Mouse (Mus musculus) gastrocnemius, adult 8-10 months (tissue): ENCODE measurements around the gene Ankrd39. TPM values are rescaled to one million over a fixed set of nuclear protein-coding genes. Genes with fewer than 3 reads are reported as not detected.

Source experiments
- DNase-seq, 2 experiments: peaks; one replicate each; pipeline ENCODE4 v3.0.0; 2022; ENCODE audit warnings: low spot score in 2 of 2
- total RNA-seq, 4 experiments: library from RNA; stranded (reverse); gene quantifications; 2 replicates each; pipeline ENCODE4 v1.2.4; 2022

Gene Ankrd39
- 1 to 10 TPM; 6.3 to 9.7 (median 9.4) TPM for total RNA-seq

- DNase-seq: peak; percentile 98
These were observed at the start of gene Ankrd39 for GRCm38 (mm10) chr1:36546888-36547471. Ankrd39 (minus strand) TSS chr1:36547445.

GRCm38 (mm10) chr1:36596114-36596513 lies 48.9 kb upstream of the Ankrd39 start:
- no peak for DNase-seq

GRCm38 (mm10) chr1:36595167-36595931 lies 48.1 kb upstream of the Ankrd39 start:
- DNase-seq: no peak

GRCm38 (mm10) chr1:36593099-36593498 lies 45.9 kb upstream of the Ankrd39 start:
- DNase-seq: no peak

GRCm38 (mm10) chr1:36591408-36591807 lies 44.2 kb upstream of the Ankrd39 start:
- no peak for DNase-seq

GRCm38 (mm10) chr1:36590664-36591063 lies 43.4 kb upstream of the Ankrd39 start:
- no peak for DNase-seq

- peak; percentile 46 to 72 for DNase-seq
These were observed 42.2 kb upstream of the Ankrd39 start for GRCm38 (mm10) chr1:36589486-36589885.

- DNase-seq: peak; percentile 31 to 62
These were observed 41.5 kb upstream of the Ankrd39 start for GRCm38 (mm10) chr1:36588476-36589450.

- no peak for DNase-seq
These were observed 40.6 kb upstream of the Ankrd39 start for GRCm38 (mm10) chr1:36587860-36588259.

GRCm38 (mm10) chr1:36586288-36586687 lies 39.0 kb upstream of the Ankrd39 start:
- no peak for DNase-seq

- no peak for DNase-seq
These were observed 36.3 kb upstream of the Ankrd39 start for GRCm38 (mm10) chr1:36583408-36584116.

- no peak for DNase-seq
These were observed 35.0 kb upstream of the Ankrd39 start for GRCm38 (mm10) chr1:36582211-36582610.

- no peak for DNase-seq
These were observed 34.0 kb upstream of the Ankrd39 start for GRCm38 (mm10) chr1:36581260-36581659.

GRCm38 (mm10) chr1:36580384-36581207 lies 33.4 kb upstream of the Ankrd39 start:
- no peak for DNase-seq

- no peak for DNase-seq
These were observed 32.7 kb upstream of the Ankrd39 start for GRCm38 (mm10) chr1:36579974-36580383.

GRCm38 (mm10) chr1:36576991-36577675 lies 29.9 kb upstream of the Ankrd39 start:
- DNase-seq: no peak

GRCm38 (mm10) chr1:36575347-36575746 lies 28.1 kb upstream of the Ankrd39 start:
- DNase-seq: no peak

GRCm38 (mm10) chr1:36574196-36574955 lies 27.1 kb upstream of the Ankrd39 start:
- no peak for DNase-seq

GRCm38 (mm10) chr1:36573524-36573923 lies 26.3 kb upstream of the Ankrd39 start:
- DNase-seq: no peak
